Mouse (Mus musculus): ENCODE measurements around the gene Esyt3.

The Esyt3 gene

GRCm38 (mm10) chr9:99354796-99355195 lies 3.6 kb downstream of the Esyt3 start:
- DNase-seq (ENCODE audit: low spot score) = no peak

- DNase-seq (ENCODE audit: low spot score) = no peak
Observed at GRCm38 (mm10) chr9:99353390-99353789, 5.0 kb downstream of the Esyt3 start.

- DNase-seq (ENCODE audit: low spot score) = no peak
Observed at GRCm38 (mm10) chr9:99352964-99353363, 5.4 kb downstream of the Esyt3 start.

- DNase-seq (ENCODE audit: low spot score) = peak; percentile 29
Observed at GRCm38 (mm10) chr9:99345351-99345792, 13.0 kb downstream of the Esyt3 start.

GRCm38 (mm10) chr9:99341600-99341999 lies 16.8 kb downstream of the Esyt3 start:
- DNase-seq (ENCODE audit: low spot score) = no peak

GRCm38 (mm10) chr9:99340126-99340525 lies 18.2 kb downstream of the Esyt3 start:
- no peak for DNase-seq (ENCODE audit: low spot score)

GRCm38 (mm10) chr9:99339182-99339581 lies 19.2 kb downstream of the Esyt3 start:
- DNase-seq (ENCODE audit: low spot score) = no peak

GRCm38 (mm10) chr9:99338293-99338692 lies 20.1 kb downstream of the Esyt3 start:
- DNase-seq (ENCODE audit: low spot score) = no peak

GRCm38 (mm10) chr9:99336538-99336937 lies 21.8 kb downstream of the Esyt3 start:
- DNase-seq (ENCODE audit: low spot score) = no peak

GRCm38 (mm10) chr9:99326881-99327280 lies 31.5 kb downstream of the Esyt3 start:
- no peak for DNase-seq (ENCODE audit: low spot score)

- DNase-seq (ENCODE audit: low spot score) = no peak
Observed at GRCm38 (mm10) chr9:99325961-99326360, 32.4 kb downstream of the Esyt3 start.

- no peak for DNase-seq (ENCODE audit: low spot score)
Observed at GRCm38 (mm10) chr9:99325208-99325929, 33.0 kb downstream of the Esyt3 start.

GRCm38 (mm10) chr9:99320006-99320405 lies 38.4 kb downstream of the Esyt3 start:
- DNase-seq (ENCODE audit: low spot score) = no peak

- DNase-seq (ENCODE audit: low spot score) = no peak
Observed at GRCm38 (mm10) chr9:99319343-99319951, 38.9 kb downstream of the Esyt3 start.

- DNase-seq (ENCODE audit: low spot score) = no peak
Observed at GRCm38 (mm10) chr9:99306226-99306625, 52.1 kb downstream of the Esyt3 start.

- no peak for DNase-seq (ENCODE audit: low spot score)
Observed at GRCm38 (mm10) chr9:99304296-99304695, 54.1 kb downstream of the Esyt3 start.

Data from layer of hippocampus, adult 9-10 months (tissue).